Mouse (Mus musculus) lung, embryonic 16.5 days (tissue): ENCODE data around the gene Ice2. TPM values are rescaled to one million over a fixed set of nuclear protein-coding genes. Genes with fewer than 3 reads are reported as not detected.

ENCODE experiments used
- ATAC-seq: fragments of 200-750 bp; cut with Nextera tagmentation; 2 replicates; pipeline ENCODE4 v1.8.0; 2017; ENCODE audit warnings: low read depth, mild to moderate bottlenecking, moderate library complexity
- H3K27ac ChIP-seq: fragments of 300-500 bp; sonication (generic); 2 replicates; pipeline ENCODE4 v1.5.1; 2014; ENCODE audit warnings: mild to moderate bottlenecking, control low read depth, low read length
- H3K27me3 ChIP-seq: fragments of 300-500 bp; sonication (generic); 2 replicates; pipeline ENCODE4 v1.6.1; 2014; ENCODE audit warnings: low read depth, low read length, mixed read lengths; ENCODE audit not compliant: control insufficient read depth, insufficient read depth
- H3K36me3 ChIP-seq: fragments of 300-500 bp; sonication (generic); 2 replicates; pipeline ENCODE4 v1.6.1; 2014; ENCODE audit warnings: low read length; ENCODE audit not compliant: control insufficient read depth, insufficient read depth
- H3K4me1 ChIP-seq: fragments of 300-500 bp; sonication (generic); replicated peaks from 2 replicates; pipeline ENCODE4 v1.6.1; 2014; ENCODE audit warnings: low read length, mixed read lengths; ENCODE audit not compliant: control insufficient read depth, insufficient read depth
- H3K4me2 ChIP-seq: fragments of 300-500 bp; sonication (generic); 2 replicates; pipeline ENCODE4 v1.6.1; 2014; ENCODE audit warnings: low read depth, low read length, control low read depth
- H3K4me3 ChIP-seq: fragments of 300-500 bp; sonication (generic); 2 replicates; pipeline ENCODE4 v1.5.1; 2014; ENCODE audit warnings: mild to moderate bottlenecking, low read length, control low read depth
- H3K9ac ChIP-seq: fragments of 300-500 bp; sonication (generic); 2 replicates; pipeline ENCODE4 v1.6.1; 2014; ENCODE audit warnings: low read length, control low read depth
- H3K9me3 ChIP-seq: fragments of 300-500 bp; sonication (generic); 2 replicates; pipeline ENCODE4 v1.6.1; 2016; ENCODE audit warnings: low read length; ENCODE audit not compliant: control insufficient read depth
- WGBS: fragments of 180-500 bp; shearing (Covaris S2); extraction: QIAGEN DNeasy Blood & Tissue Kit; methylation state at CpG from one replicate; pipeline ENCODE4 v1.1.7; 2014; 5-methylcytosine and 5-hydroxymethylcytosine counted together
- polyA plus RNA-seq: library from polyadenylated mRNA; unstranded; fragments of >200 nt; fragmentation: Nextera tagmentation; extraction: Ambion mirVana; gene quantifications from 2 replicates; pipeline ENCODE4 v1.2.1, GENCODE M21; 2015

Ice2 gene
- polyA plus RNA-seq, 1 experiment from 2014 or later = 21.5 TPM

- Histone ChIP-seq H3K4me3 (no peak overlapping the region), H3K27me3 (no peaks in the 10 kb centered on the region), H3K9me3 (no peaks in the 10 kb centered on the region), H3K4me2 (no peak overlapping the region), H3K9ac (no peak overlapping the region), H3K4me1 (no peaks in the 10 kb centered on the region), H3K36me3 (no peaks in the 10 kb centered on the region), H3K27ac (no peak overlapping the region)
- 74% methylated on average over 8 of the region's 8 CpGs for WGBS
- no peak for ATAC-seq
Measured at GRCm38 (mm10) chr9:69368071-69368470, 29.6 kb upstream of the Ice2 start.

DNA sequence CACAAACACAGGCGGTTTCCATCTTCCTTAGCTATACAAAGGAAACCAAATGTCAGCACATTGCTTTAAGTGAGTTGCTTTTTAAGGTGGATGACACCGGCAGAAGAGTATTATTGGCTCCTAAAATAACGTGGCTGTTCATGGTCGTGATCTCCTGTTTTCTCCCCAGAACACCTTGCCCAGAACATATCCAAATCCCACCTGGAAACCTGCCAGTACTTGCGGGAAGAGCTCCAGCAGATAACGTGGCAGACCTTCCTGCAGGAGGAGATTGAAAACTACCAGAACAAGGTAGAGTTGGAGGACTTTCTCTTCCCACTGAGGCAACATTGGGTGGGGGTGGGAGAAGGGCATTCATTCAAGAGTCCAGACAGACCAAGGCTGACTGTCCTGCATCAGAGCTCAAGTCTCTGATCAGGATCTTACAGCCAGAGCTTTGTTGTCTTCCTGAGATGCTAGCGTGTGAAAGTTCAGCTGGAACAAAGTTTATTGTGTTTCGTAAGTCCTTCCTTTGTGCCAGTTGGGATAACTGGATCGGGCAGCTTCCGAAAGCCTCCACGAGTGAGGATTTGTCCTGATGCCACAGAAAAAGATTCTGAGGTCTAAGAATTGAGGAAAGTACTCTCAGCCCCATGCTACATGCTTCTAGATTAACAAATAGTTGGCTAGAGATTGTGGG is 26.5 kb upstream of the Ice2 start:
- Histone ChIP-seq H3K27me3 (no peaks in the 10 kb centered on the region), H3K9me3 (no peaks in the 10 kb centered on the region), H3K27ac (no peak overlapping the region), H3K9ac (no peak overlapping the region), H3K36me3 (0 out of 2 replicates have a peak, but pooled peaks cover 2% of the 10 kb centered on the region), H3K4me1 (no peaks in the 10 kb centered on the region), H3K4me3 (no peak overlapping the region), H3K4me2 (no peak overlapping the region)
- WGBS = 75% methylated on average over 11 of the region's 11 CpGs
- ATAC-seq = no peak

DNA sequence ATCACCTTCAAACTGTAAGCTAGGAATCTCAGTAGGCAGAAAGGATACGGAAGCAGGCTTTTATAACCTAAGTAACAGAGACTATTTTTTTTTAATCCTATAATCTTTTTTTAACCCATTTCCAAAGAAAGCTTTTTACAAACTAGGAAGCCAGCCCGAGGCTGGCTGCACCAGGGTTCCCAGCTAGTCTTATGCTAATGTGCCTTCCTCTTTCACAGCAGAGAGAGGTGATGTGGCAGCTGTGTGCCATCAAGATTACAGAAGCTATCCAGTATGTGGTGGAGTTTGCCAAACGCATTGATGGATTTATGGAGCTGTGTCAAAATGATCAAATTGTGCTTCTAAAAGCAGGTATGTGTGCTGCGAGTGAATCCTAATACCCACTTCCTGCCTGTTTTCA is 24.8 kb upstream of the Ice2 start:
- Histone ChIP-seq H3K27ac (no peak overlapping the region), H3K4me1 (no peaks in the 10 kb centered on the region), H3K9me3 (no peaks in the 10 kb centered on the region), H3K27me3 (no peaks in the 10 kb centered on the region), H3K9ac (no peak overlapping the region), H3K36me3 (peaks cover 8% of the 10 kb centered on the region; the same call in 1 of the 2 replicates), H3K4me3 (no peak overlapping the region), H3K4me2 (no peak overlapping the region)
- no peak for ATAC-seq
- 46% methylated on average over 4 of the region's 4 CpGs for WGBS

DNA sequence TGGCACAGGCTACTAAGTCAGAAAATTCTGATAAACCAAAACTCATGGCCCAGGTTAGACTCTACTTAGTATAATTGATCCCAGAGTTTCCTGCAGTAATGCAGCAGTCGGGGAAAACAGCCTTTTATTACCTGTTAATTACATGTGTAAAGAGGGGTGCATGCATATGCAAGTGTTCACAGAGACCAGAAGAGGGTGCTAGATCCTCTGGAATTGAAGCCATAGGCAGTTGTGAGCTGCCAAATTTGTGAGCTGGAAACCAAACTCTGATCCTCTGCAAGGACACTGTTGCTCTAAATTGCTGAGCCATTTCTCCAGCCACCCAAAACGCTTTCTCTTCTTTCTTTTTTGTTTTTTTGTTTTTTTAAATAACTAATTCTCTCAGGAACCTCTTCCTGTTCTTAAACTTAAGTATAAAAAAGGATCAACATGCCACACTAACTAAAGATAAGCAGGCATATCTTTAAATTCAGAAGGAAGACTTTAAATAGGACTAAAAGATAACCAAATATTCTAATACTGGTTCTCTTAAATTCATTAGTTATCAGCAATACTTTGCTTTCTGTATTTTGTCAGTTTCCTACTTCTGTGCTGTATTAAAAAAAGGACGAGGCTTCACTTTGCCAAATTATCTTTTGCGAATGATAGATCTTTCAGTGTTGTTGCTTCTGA is 20.6 kb upstream of the Ice2 start:
- ATAC-seq = no peak
- 85% methylated on average over 4 of the region's 4 CpGs for WGBS
- peaks cover 8% of the 10 kb centered on the region; the same call in 1 of the 2 replicates for H3K36me3 ChIP-seq

DNA sequence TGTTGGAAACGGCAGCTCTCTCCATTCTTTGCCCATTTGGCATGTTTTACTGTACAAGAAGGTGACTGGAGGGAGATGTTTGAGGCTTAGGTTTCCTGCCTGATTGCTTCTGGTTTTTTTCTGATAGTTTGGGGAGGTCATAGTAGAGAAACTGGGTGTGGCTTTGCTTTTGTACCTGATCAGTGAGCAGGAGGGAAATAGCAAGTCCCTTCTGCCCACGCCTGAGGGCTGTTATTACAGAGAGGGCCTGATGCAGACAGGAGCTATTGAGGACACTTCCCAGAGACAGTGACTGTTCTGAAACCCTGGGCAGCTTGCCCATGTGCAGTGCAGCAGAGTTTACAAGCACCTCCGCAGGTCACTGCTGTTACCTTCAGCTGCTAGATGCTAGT is 20.1 kb upstream of the Ice2 start:
- ATAC-seq = no peak
- H3K9ac ChIP-seq = no peak overlapping the region
- no peaks in the 10 kb centered on the region for H3K9me3 ChIP-seq
- no peak overlapping the region for H3K27ac ChIP-seq
- H3K4me2 ChIP-seq = no peak overlapping the region
- 83% methylated on average over 3 of the region's 3 CpGs for WGBS
- H3K4me1 ChIP-seq = no peaks in the 10 kb centered on the region
- no peaks in the 10 kb centered on the region for H3K27me3 ChIP-seq
- no peak overlapping the region for H3K4me3 ChIP-seq
- peaks cover 8% of the 10 kb centered on the region; the same call in 1 of the 2 replicates for H3K36me3 ChIP-seq

More for the DNA sequence above, 20.6 kb upstream of the Ice2 start:
- Histone ChIP-seq H3K9ac (no peak overlapping the region), H3K4me2 (no peak overlapping the region), H3K9me3 (no peaks in the 10 kb centered on the region), H3K27ac (no peak overlapping the region), H3K27me3 (no peaks in the 10 kb centered on the region), H3K4me3 (no peak overlapping the region), H3K4me1 (no peaks in the 10 kb centered on the region)

- Histone ChIP-seq H3K4me2 (no peak overlapping the region), H3K27me3 (no peaks in the 10 kb centered on the region), H3K9ac (no peak overlapping the region), H3K4me3 (no peak overlapping the region), H3K36me3 (peaks cover 8% of the 10 kb centered on the region; the same call in 1 of the 2 replicates), H3K4me1 (peaks cover 3% of the 10 kb centered on the region; the same call in 1 of the 2 replicates), H3K9me3 (no peaks in the 10 kb centered on the region), H3K27ac (no peak overlapping the region)
- WGBS = 47% methylated on average over 1 of the region's 1 CpGs
- no peak for ATAC-seq
Measured at GRCm38 (mm10) chr9:69380546-69380945, 17.2 kb upstream of the Ice2 start.

GRCm38 (mm10) chr9:69381741-69382140 is 16.0 kb upstream of the Ice2 start:
- 60% methylated on average over 7 of the region's 7 CpGs for WGBS
- H3K27me3 ChIP-seq = no peaks in the 10 kb centered on the region
- no peak overlapping the region for H3K4me2 ChIP-seq

DNA sequence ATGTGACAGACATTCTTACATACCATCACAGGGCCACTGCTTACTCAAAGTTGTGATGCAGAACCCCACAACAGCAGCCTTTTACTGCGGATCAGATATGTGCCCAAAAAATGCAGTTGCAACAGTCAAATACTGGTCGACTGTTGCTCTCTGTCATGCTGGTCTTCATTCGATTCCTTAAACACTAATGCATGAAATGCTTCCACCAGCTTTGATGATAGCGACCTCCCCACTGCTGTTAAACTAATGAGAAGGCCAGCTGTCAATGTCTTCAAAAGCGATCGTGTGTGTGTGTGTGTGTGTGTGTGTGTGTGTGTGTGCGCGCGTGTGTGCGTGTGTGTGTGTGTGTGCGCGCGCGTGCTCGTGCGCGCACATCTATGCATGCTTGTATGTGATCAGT is 13.2 kb upstream of the Ice2 start:
- H3K4me2 ChIP-seq = no peak overlapping the region

More at GRCm38 (mm10) chr9:69381741-69382140, 16.0 kb upstream of the Ice2 start:
- H3K4me1 ChIP-seq = peaks cover 3% of the 10 kb centered on the region; the same call in 1 of the 2 replicates
- no peaks in the 10 kb centered on the region for H3K9me3 ChIP-seq
- no peak overlapping the region for H3K9ac ChIP-seq
- no peak for ATAC-seq
- H3K27ac ChIP-seq = no peak overlapping the region
- no peak overlapping the region for H3K4me3 ChIP-seq
- peaks cover 3% of the 10 kb centered on the region; the same call in 1 of the 2 replicates for H3K36me3 ChIP-seq

DNA sequence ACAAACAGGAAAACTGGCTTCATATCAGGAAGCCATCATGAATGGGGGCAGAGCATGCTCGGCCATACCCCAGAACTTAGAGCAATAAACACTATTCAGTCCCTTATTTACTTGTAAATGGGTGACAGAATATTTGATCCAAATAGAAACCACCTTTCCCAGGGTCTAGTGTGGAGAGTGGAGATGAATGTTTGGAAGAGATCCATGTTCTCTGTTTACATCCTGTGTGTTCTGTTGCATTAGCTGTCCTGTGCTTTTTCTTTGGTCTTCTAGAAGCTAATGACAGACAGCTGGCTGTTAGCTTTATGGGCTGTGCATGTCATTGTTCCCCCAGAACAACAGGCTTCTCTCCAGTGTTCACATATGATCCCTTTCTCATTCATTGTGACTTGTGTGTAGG is 12.8 kb upstream of the Ice2 start:
- H3K27me3 ChIP-seq = no peaks in the 10 kb centered on the region
- ATAC-seq = peak; percentile 93
- H3K4me1 ChIP-seq = peaks cover 6% of the 10 kb centered on the region; the same call in 1 of the 2 replicates
- H3K9me3 ChIP-seq = no peaks in the 10 kb centered on the region
- no peak overlapping the region for H3K4me3 ChIP-seq
- no peak overlapping the region for H3K9ac ChIP-seq
- H3K27ac ChIP-seq = peak overlapping the region; percentile 51
- H3K4me2 ChIP-seq = no peak overlapping the region
- 50% methylated on average over 1 of the region's 1 CpGs for WGBS
- no peaks in the 10 kb centered on the region for H3K36me3 ChIP-seq

More for the DNA sequence above, 13.2 kb upstream of the Ice2 start:
- Histone ChIP-seq H3K27ac (peak overlapping the region; percentile 51), H3K4me3 (no peak overlapping the region), H3K4me1 (peaks cover 6% of the 10 kb centered on the region; the same call in 1 of the 2 replicates), H3K27me3 (no peaks in the 10 kb centered on the region), H3K36me3 (no peaks in the 10 kb centered on the region), H3K9ac (no peak overlapping the region), H3K9me3 (no peaks in the 10 kb centered on the region)
- ATAC-seq = peak; percentile 49
- 61% methylated on average over 17 of the region's 17 CpGs for WGBS
